Mouse (Mus musculus) left cerebral cortex, postnatal 25 days (tissue): ENCODE data around the gene Mrln. TPM values are rescaled to one million over a fixed set of nuclear protein-coding genes. Genes with fewer than 3 reads are reported as not detected.

Experiments used
- DNase-seq, 2 experiments: peaks; one replicate each; pipeline ENCODE4 v3.0.0; 2022; ENCODE audit warnings: low spot score in 2 of 2, mixed read lengths in 1 of 2
- intact Hi-C: fragments of 180-260 bp; cut with DNase I; formaldehyde crosslinking; loops from one replicate; pipeline ENCODE4 v1.15.1; 2025
- total RNA-seq, 2 experiments: library from RNA; stranded (reverse); gene quantifications; 2 replicates each; pipeline ENCODE4 v1.2.3; 2021

Gene Mrln
- total RNA-seq, 2 experiments from 2014 or later, result not detected

- intact Hi-C loops, result no loop called here
These were observed 41.1 kb downstream of the Mrln start for GRCm38 (mm10) chr10:70245559-70245945.

DNA sequence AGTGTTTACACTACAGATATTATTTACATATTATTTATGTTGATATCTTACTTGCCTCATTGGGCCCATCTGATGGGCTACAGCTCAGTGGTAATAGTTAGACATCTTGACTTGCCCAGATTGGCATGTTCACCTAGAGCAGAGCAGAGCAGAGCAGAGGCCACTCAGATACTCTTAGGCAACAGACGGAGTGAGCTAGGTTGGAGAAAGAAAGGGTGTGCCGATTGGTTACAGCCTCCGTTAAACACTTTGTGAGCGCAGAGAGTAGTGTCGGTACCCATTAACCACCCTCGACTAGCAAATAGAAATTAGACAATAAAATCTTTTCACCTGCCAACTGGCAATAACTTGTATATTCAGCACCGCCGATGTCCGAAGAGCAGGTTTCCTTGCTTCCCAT is 41.6 kb downstream of the Mrln start:
- DNase-seq, result no peak
- intact Hi-C loops, result no loop called here

More at GRCm38 (mm10) chr10:70245559-70245945, 41.1 kb downstream of the Mrln start:
- no peak for DNase-seq

DNA sequence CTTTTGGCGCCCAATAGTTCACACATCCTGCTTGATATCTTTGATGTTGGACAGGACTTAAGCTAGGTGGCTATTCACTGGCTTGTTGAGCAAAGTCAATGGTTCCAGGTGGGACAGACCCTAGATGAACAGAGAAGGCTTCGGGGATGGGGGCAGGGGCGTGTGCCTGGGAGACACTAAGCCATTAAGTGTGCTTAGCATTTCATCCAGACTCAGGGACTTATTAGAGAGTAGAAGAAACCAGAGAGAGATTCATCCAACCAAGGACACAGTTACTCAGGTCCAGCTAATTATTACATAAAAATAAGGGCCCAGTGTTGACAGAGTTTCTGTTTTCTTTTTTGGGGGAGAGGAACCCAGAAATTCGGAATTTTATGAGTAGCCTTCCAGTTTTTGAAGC is 45.9 kb downstream of the Mrln start:
- intact Hi-C loops, result no loop called here
- no peak for DNase-seq

- DNase-seq, result no peak
- intact Hi-C loops, result no loop called here
These were observed 46.3 kb downstream of the Mrln start for GRCm38 (mm10) chr10:70250766-70251165.

DNA sequence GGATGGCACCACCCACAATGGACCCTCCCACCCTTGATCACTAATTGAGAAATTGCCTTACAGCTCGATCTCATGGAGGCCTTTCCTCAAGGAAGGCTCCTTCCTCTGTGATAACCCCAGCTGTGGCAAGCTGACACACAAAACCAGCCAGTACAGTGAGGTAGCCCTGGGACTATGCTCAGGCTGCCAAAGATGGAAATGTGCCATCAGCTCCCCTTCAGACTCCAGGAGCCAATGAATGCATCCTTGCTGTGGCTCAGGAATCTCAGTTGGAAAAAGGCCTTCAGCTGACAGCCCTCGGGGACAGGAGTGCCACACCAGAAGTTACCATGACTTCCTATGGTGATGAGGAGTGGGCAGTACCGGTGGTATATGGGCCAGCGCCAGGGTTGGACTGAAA is 50.2 kb downstream of the Mrln start:
- no peak for DNase-seq
- intact Hi-C loops, result no loop called here

- intact Hi-C loops, result no loop called here
- DNase-seq, result no peak
These were observed 51.2 kb downstream of the Mrln start for GRCm38 (mm10) chr10:70255601-70256210.

- no peak for DNase-seq
- intact Hi-C loops, result no loop called here
These were observed 52.6 kb downstream of the Mrln start for GRCm38 (mm10) chr10:70257029-70257428.

DNA sequence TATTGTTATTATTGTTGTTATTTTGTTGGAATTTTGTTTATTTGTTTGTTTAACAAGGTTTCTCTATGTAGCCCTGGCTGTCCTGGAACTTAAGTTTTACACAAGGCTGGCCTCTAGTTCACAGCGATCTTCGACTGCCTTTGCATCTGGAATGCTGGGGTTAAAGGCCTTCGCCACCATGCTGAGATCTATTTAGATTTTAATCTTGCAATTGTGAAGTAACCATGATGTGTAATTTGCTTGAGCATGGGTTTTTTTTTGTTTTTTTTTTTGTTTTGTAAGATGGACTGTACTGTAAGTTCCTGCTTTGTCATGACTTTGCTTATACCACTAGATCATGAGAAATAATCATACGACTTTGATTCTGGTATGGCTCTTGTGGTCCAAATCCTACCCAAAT is 56.4 kb downstream of the Mrln start:
- no peak for DNase-seq
- intact Hi-C loops, result no loop called here

DNA sequence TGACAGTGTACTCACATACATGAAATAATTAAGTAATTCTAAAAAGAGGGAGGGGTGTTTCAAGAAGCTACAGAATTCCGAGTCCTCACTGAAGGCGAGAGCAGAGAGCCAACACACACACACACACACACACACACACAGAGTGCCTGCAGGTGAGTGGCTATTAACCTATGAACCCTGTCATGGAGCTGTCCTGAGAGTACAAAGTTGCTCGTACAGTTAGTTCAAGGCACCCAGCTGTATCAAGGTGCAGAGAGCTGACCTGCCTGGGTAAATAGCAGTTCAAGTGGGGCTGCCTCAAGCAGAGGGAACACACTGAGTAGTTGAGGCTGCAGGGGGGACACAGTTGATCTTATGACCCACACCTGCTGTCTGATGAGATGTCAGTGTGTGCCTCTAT is 57.6 kb downstream of the Mrln start:
- DNase-seq, result no peak
- intact Hi-C loops, result no loop called here

GRCm38 (mm10) chr10:70263681-70264189 is 59.3 kb downstream of the Mrln start:
- intact Hi-C loops, result no loop called here
- peak in 1 of 2 experiments; percentile 10 for DNase-seq

DNA sequence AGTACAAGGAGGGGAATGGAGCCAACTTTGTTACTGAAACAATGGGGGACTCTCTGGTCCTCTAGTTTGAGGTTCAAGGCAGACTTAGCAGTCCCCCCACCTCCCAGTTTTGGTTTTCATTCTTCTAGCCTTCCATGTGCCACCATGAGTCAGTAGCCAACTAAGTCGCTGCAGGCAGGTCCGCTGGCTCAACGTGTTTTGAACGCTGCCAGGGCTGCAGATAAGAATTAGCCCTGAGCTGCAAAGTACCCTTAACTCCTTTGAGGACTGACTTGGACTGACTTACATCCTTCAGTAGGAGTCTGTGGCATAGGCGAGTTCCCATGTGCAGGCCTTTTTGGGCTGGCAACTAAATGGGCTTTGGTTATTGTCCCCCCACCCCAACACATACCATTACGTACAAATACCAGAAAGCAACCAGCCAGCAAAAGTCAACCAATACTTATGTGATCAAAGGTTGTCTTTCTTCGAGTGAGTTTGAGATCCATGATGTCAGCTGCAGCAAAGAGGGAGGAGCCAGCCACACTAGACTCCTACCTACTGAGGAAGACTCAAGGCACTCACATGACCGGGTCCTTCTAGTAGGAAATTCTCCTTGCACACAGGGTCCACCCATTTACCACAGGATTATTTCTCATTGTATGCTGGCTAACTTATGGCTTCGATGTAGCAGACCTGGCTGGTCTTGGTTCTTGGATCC is 60.0 kb downstream of the Mrln start:
- no peak for DNase-seq
- intact Hi-C loops, result no loop called here

DNA sequence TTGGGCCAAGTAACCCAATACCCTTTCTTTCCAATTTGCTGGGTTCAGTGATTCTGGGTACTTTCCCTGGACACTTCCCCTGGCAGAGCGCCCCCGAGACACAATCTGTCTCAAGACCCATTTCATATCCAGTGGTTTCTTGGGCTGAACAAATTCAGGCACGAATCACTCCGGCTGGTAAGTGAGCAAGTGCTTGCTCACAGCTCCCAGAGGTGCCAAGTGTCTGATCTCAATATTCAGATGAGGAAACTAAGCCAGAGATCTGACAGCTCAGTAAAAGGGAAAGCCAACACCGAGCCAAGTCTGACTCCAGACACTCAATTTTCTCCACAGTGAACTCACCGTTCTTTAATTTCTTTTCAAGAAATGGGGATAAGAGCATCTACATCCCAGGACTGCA is 62.0 kb downstream of the Mrln start:
- peak in 1 of 2 experiments; percentile 65 for DNase-seq
- intact Hi-C loops, result no loop called here

DNA sequence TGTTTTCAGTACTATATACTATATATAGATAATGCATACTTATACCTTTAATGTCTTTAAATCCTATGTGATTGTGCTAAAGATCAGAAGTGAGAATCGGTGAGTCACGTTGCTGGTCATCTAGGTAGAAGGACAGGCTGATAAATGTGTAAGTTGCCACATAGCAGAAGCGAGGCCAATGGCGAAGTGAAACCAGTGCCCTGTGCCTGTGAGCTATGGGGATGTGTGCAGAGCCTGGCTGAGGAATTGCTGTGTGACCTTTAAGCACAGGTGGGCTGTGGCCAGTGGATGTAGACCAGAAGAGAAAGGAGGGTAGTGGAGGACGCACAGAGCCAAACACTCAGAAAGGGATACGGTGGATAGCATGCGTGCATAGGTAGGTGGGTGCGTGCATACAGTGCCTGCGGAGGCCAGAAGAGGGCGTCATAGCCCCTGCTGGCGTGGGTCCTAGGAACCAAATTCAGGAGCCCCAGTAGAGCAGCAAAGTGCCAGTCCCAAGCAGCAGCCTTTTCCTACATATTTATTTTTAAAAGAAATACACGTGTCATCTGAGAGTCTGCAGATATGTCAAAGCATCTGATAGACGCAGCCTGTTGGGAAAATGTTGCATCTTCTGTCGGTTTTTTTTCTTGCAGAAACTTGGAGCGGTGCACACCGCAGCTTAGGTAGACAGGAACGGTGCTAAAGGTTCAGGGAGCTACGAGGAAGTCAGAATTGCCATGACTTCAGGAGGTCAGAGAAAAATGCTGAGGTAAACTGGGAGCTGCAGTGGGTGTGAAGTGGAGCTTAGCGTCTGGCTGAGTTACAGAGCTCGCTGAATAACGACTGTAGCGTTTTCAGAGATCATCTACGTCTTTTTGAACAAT is 64.3 kb downstream of the Mrln start:
- intact Hi-C loops, result no loop called here
- DNase-seq, result no peak

Other genes starting within 250 kb of the Mrln start
- gene Ccdc6, start 107.5 kb upstream of the Mrln start, total RNA-seq, result 10 to 100 TPM; 52.0 to 55.3 TPM
- gene Slc16a9, start 40.4 kb downstream of the Mrln start, total RNA-seq, result 1 to 10 TPM; 1.6 to 2.5 TPM
- 10 to 100 TPM; 59.4 to 60.7 TPM for gene Fam13c, start 235.8 kb downstream of the Mrln start, total RNA-seq